Mouse (Mus musculus) right cerebral cortex, postnatal 25 days (tissue): ENCODE results near the gene Gm5294.

Experiments
- DNase-seq: peaks from one replicate; pipeline ENCODE4 v3.0.0; 2022

Gene Gm5294

GRCm38 (mm10) chr5:138819780-138820179 lies at the start of gene Gm5294:
Gene Gm5294 (plus strand): TSS chr5:138820080.
- no peak for DNase-seq

- DNase-seq = no peak
These were observed 44.8 kb upstream of the Gm5294 start for GRCm38 (mm10) chr5:138775096-138775495.

- no peak for DNase-seq
These were observed 43.5 kb upstream of the Gm5294 start for GRCm38 (mm10) chr5:138776346-138776745.

- peak; percentile 38 for DNase-seq
These were observed 41.0 kb upstream of the Gm5294 start for GRCm38 (mm10) chr5:138778731-138779463.

GRCm38 (mm10) chr5:138779655-138780054 lies 40.2 kb upstream of the Gm5294 start:
- DNase-seq = no peak

GRCm38 (mm10) chr5:138782697-138783096 lies 37.2 kb upstream of the Gm5294 start:
- DNase-seq = no peak

- DNase-seq = no peak
These were observed 36.7 kb upstream of the Gm5294 start for GRCm38 (mm10) chr5:138783181-138783580.

- no peak for DNase-seq
These were observed 33.8 kb upstream of the Gm5294 start for GRCm38 (mm10) chr5:138785986-138786515.

- DNase-seq = no peak
These were observed 32.2 kb upstream of the Gm5294 start for GRCm38 (mm10) chr5:138787648-138788047.

GRCm38 (mm10) chr5:138788481-138789211 lies 31.2 kb upstream of the Gm5294 start:
- peak; percentile 13 for DNase-seq

GRCm38 (mm10) chr5:138790954-138791480 lies 28.9 kb upstream of the Gm5294 start:
- no peak for DNase-seq

- DNase-seq = no peak
These were observed 18.2 kb upstream of the Gm5294 start for GRCm38 (mm10) chr5:138801588-138802116.

- no peak for DNase-seq
These were observed 15.6 kb upstream of the Gm5294 start for GRCm38 (mm10) chr5:138804286-138804685.

- no peak for DNase-seq
These were observed 10.1 kb upstream of the Gm5294 start for GRCm38 (mm10) chr5:138809767-138810166.

- DNase-seq = no peak
These were observed 945 bp downstream of the Gm5294 start for GRCm38 (mm10) chr5:138820717-138821332.

GRCm38 (mm10) chr5:138825090-138825489 lies 5.2 kb downstream of the Gm5294 start:
- DNase-seq = no peak

GRCm38 (mm10) chr5:138833406-138833805 lies 13.5 kb downstream of the Gm5294 start:
- no peak for DNase-seq

- no peak for DNase-seq
These were observed 15.0 kb downstream of the Gm5294 start for GRCm38 (mm10) chr5:138834910-138835309.

- DNase-seq = no peak
These were observed 21.1 kb downstream of the Gm5294 start for GRCm38 (mm10) chr5:138840981-138841380.

GRCm38 (mm10) chr5:138843168-138843824 lies 23.4 kb downstream of the Gm5294 start:
- no peak for DNase-seq

- DNase-seq = no peak
These were observed 26.6 kb downstream of the Gm5294 start for GRCm38 (mm10) chr5:138846506-138846905.

- peak; percentile 88 for DNase-seq
These were observed 28.2 kb downstream of the Gm5294 start for GRCm38 (mm10) chr5:138848102-138848501.
